Mouse (Mus musculus) stomach, postnatal 0 days (tissue): Measurements from ENCODE around the gene 2200002D01Rik.

Experiments used
- CTCF ChIP-seq: IDR thresholded peaks from 2 replicates; pipeline ENCODE4 v1.5.1; 2016; ENCODE audit warnings: antibody characterized with exemption, low read depth, mild to moderate bottlenecking, moderate library complexity
- EP300 ChIP-seq: optimal IDR thresholded peaks from 2 replicates; pipeline ENCODE3; 2016; ENCODE audit warnings: antibody characterized with exemption

DNA sequence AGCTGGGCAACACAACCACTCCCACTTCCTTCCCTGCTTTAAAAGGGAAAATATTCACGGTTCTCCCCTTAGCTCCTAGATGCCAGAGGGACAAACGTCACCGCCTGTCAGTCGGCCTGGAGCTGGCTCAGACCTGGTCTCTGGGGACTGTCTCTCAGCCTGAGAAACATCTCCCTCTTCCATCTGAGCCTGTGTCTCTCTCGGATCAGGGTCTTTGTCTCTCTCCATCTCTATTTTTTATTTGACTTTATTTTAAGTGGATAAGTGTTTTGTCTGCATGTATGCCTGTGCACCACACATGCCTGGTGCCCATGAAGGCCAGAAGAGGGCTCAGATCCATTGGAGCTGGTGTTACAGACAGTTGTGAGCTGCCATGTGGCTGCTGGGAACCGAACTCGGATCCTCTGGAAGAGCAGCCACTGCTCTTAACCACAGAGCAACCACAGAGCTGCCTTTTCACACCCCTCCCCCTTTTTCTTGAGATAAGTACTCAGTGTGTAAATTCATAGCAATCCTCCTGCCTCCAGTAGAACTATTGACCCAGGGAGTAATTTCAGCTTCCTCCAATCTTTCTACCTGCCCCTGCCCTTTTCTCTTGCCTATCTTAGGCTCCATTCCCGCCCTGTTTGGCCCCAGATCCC lies 44.3 kb upstream of the 2200002D01Rik start:
- no peak for TF ChIP-seq EP300
- TF ChIP-seq CTCF: no peak
